Mouse (Mus musculus): ENCODE results near the gene Ptma. TPM values are rescaled to one million over a fixed set of nuclear protein-coding genes. Genes with fewer than 3 reads are reported as not detected.
"Not testable (repeated sequence)": the region's sequence is repeated elsewhere in the genome, so short reads cannot be mapped to it uniquely, and the experiment has no call there.

The Ptma gene
- 2,326 TPM for polyA plus RNA-seq (2021)

GRCm38 (mm10) chr1:86526116-86526788 is at the start of gene Ptma:
Gene Ptma, plus strand, starts transcription at chr1:86526726.
- DNase-seq (ENCODE audit: low read depth, low spot score) (peak; percentile 98), ATAC-seq (peak; percentile 78)
- CTCF ChIA-PET: interaction anchor here (1.2 to 13.4 kb wide), 4 partner anchors 18 to 87 kb away, joined by 4 to 307 read pairs (median 4); no protein-coding TSS in a partner anchor
- H3K27me3 ChIP-seq: no peaks in the 10 kb centered on the region
- no peak for TF ChIP-seq CTCF (IDR thresholded peaks at IDR 0.05)
- in situ Hi-C loops (cut with MboI; ENCODE audit: low pct_unique_long_range_greater_than_20kb): no loop called here
- POLR2A ChIA-PET: interaction anchor here (0.9 to 3.4 kb wide), 10 partner anchors 12 to 86 kb away, joined by 3 to 20 read pairs (median 8); no protein-coding TSS in a partner anchor

- no peak for TF ChIP-seq CTCF (IDR thresholded peaks at IDR 0.05)
Observed at GRCm38 (mm10) chr1:86477738-86478285, 48.7 kb upstream of the Ptma start.

GRCm38 (mm10) chr1:86479099-86479825 is 47.3 kb upstream of the Ptma start:
- POLR2A ChIA-PET: no interaction called here
- in situ Hi-C loops (cut with MboI; ENCODE audit: low pct_unique_long_range_greater_than_20kb): loop anchor here (5.0 kb wide), 1 partner anchor 37 kb away; no protein-coding TSS in a partner anchor
- ATAC-seq (no peak), DNase-seq (ENCODE audit: low read depth, low spot score) (no peak)
- H3K27me3 ChIP-seq: no peaks in the 10 kb centered on the region
- TF ChIP-seq CTCF (IDR thresholded peaks at IDR 0.05): no peak
- CTCF ChIA-PET: interaction anchor here (1.2 kb wide), 1 partner anchor 8 kb away, joined by 3 read pairs; no protein-coding TSS in a partner anchor

More at GRCm38 (mm10) chr1:86477738-86478285, 48.7 kb upstream of the Ptma start:
- no peak for ATAC-seq
- no peaks in the 10 kb centered on the region for H3K27me3 ChIP-seq
- ChIA-PET CTCF (interaction anchor here (1.3 kb wide), 1 partner anchor 23 kb away, joined by 3 read pairs; no protein-coding TSS in a partner anchor), POLR2A (interaction anchor here (1.1 kb wide), 1 partner anchor 10 kb away, joined by 3 read pairs; no protein-coding TSS in a partner anchor)
- DNase-seq (ENCODE audit: low read depth, low spot score): no peak
- in situ Hi-C loops (cut with MboI; ENCODE audit: low pct_unique_long_range_greater_than_20kb): loop anchor here (5.0 kb wide), 1 partner anchor 36 kb away; no protein-coding TSS in a partner anchor

- CTCF ChIA-PET: no interaction called here
- POLR2A ChIA-PET: no interaction called here
- ATAC-seq (no peak), DNase-seq (ENCODE audit: low read depth, low spot score) (no peak)
- no peak for TF ChIP-seq CTCF (IDR thresholded peaks at IDR 0.05)
- no peaks in the 10 kb centered on the region for H3K27me3 ChIP-seq
- in situ Hi-C loops (cut with MboI; ENCODE audit: low pct_unique_long_range_greater_than_20kb): no loop called here
Observed at GRCm38 (mm10) chr1:86480288-86480687, 46.2 kb upstream of the Ptma start.

- in situ Hi-C loops (cut with MboI; ENCODE audit: low pct_unique_long_range_greater_than_20kb): no loop called here
- no peak for TF ChIP-seq CTCF (IDR thresholded peaks at IDR 0.05)
- ChIA-PET POLR2A (no interaction called here), CTCF (interaction anchor here (0.9 kb wide), 1 partner anchor 10 kb away, joined by 3 read pairs; no protein-coding TSS in a partner anchor)
- no peaks in the 10 kb centered on the region for H3K27me3 ChIP-seq
- no peak for DNase-seq (ENCODE audit: low read depth, low spot score)
- no peak for ATAC-seq
Observed at GRCm38 (mm10) chr1:86480735-86481447, 45.6 kb upstream of the Ptma start.

GRCm38 (mm10) chr1:86481468-86481867 is 45.1 kb upstream of the Ptma start:
- ATAC-seq: no peak
- in situ Hi-C loops (cut with MboI; ENCODE audit: low pct_unique_long_range_greater_than_20kb): no loop called here
- H3K27me3 ChIP-seq: no peaks in the 10 kb centered on the region
- ChIA-PET POLR2A (interaction anchor here (0.6 kb wide), 1 partner anchor 39 kb away, joined by 3 read pairs; no protein-coding TSS in a partner anchor), CTCF (interaction anchor here (0.9 to 1.2 kb wide), 2 partner anchors 9 to 11 kb away, joined by 3 to 4 read pairs; no protein-coding TSS in a partner anchor)
- no peak for TF ChIP-seq CTCF (IDR thresholded peaks at IDR 0.05)
- DNase-seq (ENCODE audit: low read depth, low spot score): no peak

GRCm38 (mm10) chr1:86482288-86482687 is 44.2 kb upstream of the Ptma start:
- ATAC-seq (no peak), DNase-seq (ENCODE audit: low read depth, low spot score) (no peak)
- H3K27me3 ChIP-seq: no peaks in the 10 kb centered on the region
- ChIA-PET POLR2A (no interaction called here), CTCF (interaction anchor here (1.0 to 1.2 kb wide), 3 partner anchors 10 to 44 kb away, joined by 4 read pairs; partner anchors contain the start of gene Ptma)
- TF ChIP-seq CTCF (IDR thresholded peaks at IDR 0.05): no peak
- in situ Hi-C loops (cut with MboI; ENCODE audit: low pct_unique_long_range_greater_than_20kb): no loop called here

GRCm38 (mm10) chr1:86482761-86483160 is 43.8 kb upstream of the Ptma start:
- no peaks in the 10 kb centered on the region for H3K27me3 ChIP-seq
- in situ Hi-C loops (cut with MboI; ENCODE audit: low pct_unique_long_range_greater_than_20kb): no loop called here
- TF ChIP-seq CTCF (IDR thresholded peaks at IDR 0.05): no peak
- DNase-seq (ENCODE audit: low read depth, low spot score): no peak
- ChIA-PET CTCF (interaction anchor here (1.0 to 1.2 kb wide), 3 partner anchors 10 to 44 kb away, joined by 4 read pairs; partner anchors contain the start of gene Ptma), POLR2A (no interaction called here)
- ATAC-seq: no peak

- TF ChIP-seq CTCF (IDR thresholded peaks at IDR 0.05): no peak
- no peaks in the 10 kb centered on the region for H3K27me3 ChIP-seq
- ChIA-PET CTCF (no interaction called here), POLR2A (no interaction called here)
- ATAC-seq (no peak), DNase-seq (ENCODE audit: low read depth, low spot score) (no peak)
- in situ Hi-C loops (cut with MboI; ENCODE audit: low pct_unique_long_range_greater_than_20kb): no loop called here
Observed at GRCm38 (mm10) chr1:86485346-86485745, 41.2 kb upstream of the Ptma start.

GRCm38 (mm10) chr1:86485858-86486257 is 40.7 kb upstream of the Ptma start:
- in situ Hi-C loops (cut with MboI; ENCODE audit: low pct_unique_long_range_greater_than_20kb); CTCF ChIA-PET; ATAC-seq; POLR2A ChIA-PET; DNase-seq (ENCODE audit: low read depth, low spot score); H3K27me3 ChIP-seq: not testable (repeated sequence)
